ENCODE assay signal across 8 mouse cellular contexts in the genomic region with DNA sequence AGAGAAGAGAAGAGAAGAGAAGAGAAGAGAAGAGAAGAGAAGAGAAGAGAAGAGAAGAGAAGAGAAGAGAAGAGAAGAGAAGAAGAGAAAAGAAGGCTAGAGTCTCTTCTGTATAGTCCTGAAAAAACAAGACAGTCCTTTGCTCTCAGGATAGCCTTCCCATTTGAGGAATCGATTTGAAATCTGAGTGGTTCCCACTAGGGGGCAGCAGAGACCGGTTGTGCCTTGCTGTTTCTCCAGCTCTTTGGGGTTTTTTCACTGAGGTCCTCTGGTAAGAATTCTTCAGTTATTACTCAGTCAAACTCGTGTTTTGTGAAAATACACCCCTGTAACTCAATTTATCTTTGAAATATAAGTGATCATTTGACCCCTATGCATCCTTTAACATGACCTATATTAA. TPM values are rescaled to one million over a fixed set of nuclear protein-coding genes. Genes with fewer than 3 reads are reported as not detected.
A peak's percentile ranks its signal among the peaks of the same experiment; 100 is the strongest.
DNase-seq lines count a peak whose midpoint lies in the region; ATAC-seq lines count a peak whose summit lies in the region.

No protein-coding gene starts in this region.

- no peak overlapping the region for H3K4me3 ChIP-seq in hindbrain, embryonic 13.5 days
- H3K4me3 ChIP-seq in midbrain, embryonic 14.5 days (replicated peaks; ENCODE audit: low read depth, low read length) = no peak overlapping the region

- H3K9ac ChIP-seq in hindbrain, embryonic 13.5 days = no peak overlapping the region
- no peak overlapping the region for H3K9ac ChIP-seq in midbrain, embryonic 14.5 days (replicated peaks; ENCODE audit: low read length)

- no peaks in the 10 kb centered on the region for H3K36me3 ChIP-seq in hindbrain, embryonic 13.5 days
- H3K36me3 ChIP-seq in midbrain, embryonic 14.5 days (ENCODE audit: control insufficient read depth, insufficient read depth, low read length) = no peaks in the 10 kb centered on the region

- no peaks in the 10 kb centered on the region for H3K4me1 ChIP-seq in hindbrain, embryonic 13.5 days (replicated peaks)
- no peaks in the 10 kb centered on the region for H3K4me1 ChIP-seq in midbrain, embryonic 14.5 days (ENCODE audit: control insufficient read depth, insufficient read depth, low read length)

- H3K27ac ChIP-seq in hindbrain, embryonic 13.5 days = no peak overlapping the region
- no peak overlapping the region for H3K27ac ChIP-seq in midbrain, embryonic 14.5 days (replicated peaks; ENCODE audit: low read depth, low read length)

- H3K9me3 ChIP-seq in hindbrain, embryonic 13.5 days = no peaks in the 10 kb centered on the region
- no peaks in the 10 kb centered on the region for H3K9me3 ChIP-seq in midbrain, embryonic 14.5 days (ENCODE audit: control insufficient read depth, low read length)

- peak; percentile 97 for DNase-seq in NIH3T3 (ENCODE audit: low read depth)
- peak; percentile 60 for DNase-seq in brain, embryonic 18.5 days (ENCODE audit: low read depth, low spot score)
- peak; percentile 65 for DNase-seq in fibroblast of lung, adult 2 months (ENCODE audit: low read depth)
- DNase-seq in left cerebral cortex, adult 8-10 months (ENCODE audit: low spot score in 2 of 2) = peak; percentile 22 to 77
- DNase-seq in midbrain, embryonic 14.5 days = peak; percentile 95
- peak; percentile 53 for DNase-seq in skeletal muscle tissue, adult 2 months (ENCODE audit: low read depth, low spot score)

- no peak overlapping the region for H3K4me2 ChIP-seq in hindbrain, embryonic 13.5 days
- H3K4me2 ChIP-seq in midbrain, embryonic 14.5 days (ENCODE audit: low read length) = no peak overlapping the region

- H3K27me3 ChIP-seq in hindbrain, embryonic 13.5 days = no peaks in the 10 kb centered on the region
- H3K27me3 ChIP-seq in midbrain, embryonic 14.5 days (ENCODE audit: control insufficient read depth, insufficient read depth, low read length) = no peaks in the 10 kb centered on the region

- peak; percentile 28; the same call in 1 of the 2 replicates for ATAC-seq in hindbrain, embryonic 13.5 days (ENCODE audit: low FRiP score)
- no peak; the same call in 1 of the 2 replicates for ATAC-seq in midbrain, embryonic 14.5 days (ENCODE audit: low FRiP score, low TSS enrichment)
- ATAC-seq in activated CD4-positive, CD25-positive, alpha-beta regulatory T cell, adult 4 months = no peak

- 1% methylated on average over 3 of the region's 3 CpGs for WGBS in hindbrain, embryonic 13.5 days
- 1% methylated on average over 3 of the region's 3 CpGs for WGBS in midbrain, embryonic 14.5 days

RNA-seq across cellular contexts. Expression of gene Mesd, which starts 30.3 kb away (rescaled TPM):
- 73.6 and 74.5 TPM in 2 replicates for polyA plus RNA-seq in hindbrain, embryonic 13.5 days (2015; fragmentation: Nextera tagmentation; extraction: Ambion mirVana)
- 10 to 100 TPM; 61.7 to 70.5 (median 69.1) TPM for total RNA-seq in left cerebral cortex, adult 8-10 months (2022)
- 41.0 and 50.6 TPM in 2 replicates for polyA plus RNA-seq in midbrain, embryonic 14.5 days (2014; fragmentation: Nextera tagmentation; extraction: Ambion mirVana)
- 10 to 100 TPM; 31.8 to 38.0 TPM for polyA plus RNA-seq in activated CD4-positive, CD25-positive, alpha-beta regulatory T cell, adult 4 months (2017; shearing (Covaris generic))

RNA-seq across cellular contexts. Expression of gene Tlnrd1, which starts 30.5 kb away (rescaled TPM):
- 7.5 and 7.6 TPM in 2 replicates for polyA plus RNA-seq in hindbrain, embryonic 13.5 days (2015; fragmentation: Nextera tagmentation; extraction: Ambion mirVana)
- total RNA-seq in left cerebral cortex, adult 8-10 months (2022) = 10 to 100 TPM; 22.3 to 26.4 (median 24.2) TPM
- polyA plus RNA-seq in midbrain, embryonic 14.5 days (2014; fragmentation: Nextera tagmentation; extraction: Ambion mirVana) = 9.2 and 11.1 TPM in 2 replicates
- polyA plus RNA-seq in activated CD4-positive, CD25-positive, alpha-beta regulatory T cell, adult 4 months (2017; shearing (Covaris generic)) = under 1 TPM; 0.70 to 0.93 TPM
